Mouse (Mus musculus) naive thymus-derived CD4-positive, alpha-beta T cell, adult 2 months (primary cell): ENCODE data around the gene Cxcl12.

ENCODE experiments used
- DNase-seq: peaks from one replicate; pipeline ENCODE4 v3.0.0-alpha.2; 2011; ENCODE audit warnings: low read depth

Cxcl12 gene

GRCm38 (mm10) chr6:117220831-117221345 is 52.6 kb downstream of the Cxcl12 start:
- DNase-seq = no peak
